Mouse (Mus musculus) heart, postnatal 0 days (tissue): ENCODE results near the gene Syn3. TPM values are rescaled to one million over a fixed set of nuclear protein-coding genes. Genes with fewer than 3 reads are reported as not detected.

Experiments
- ATAC-seq: fragments of 200-750 bp; cut with Nextera tagmentation; 2 replicates; pipeline ENCODE4 v1.8.0; 2017; ENCODE audit warnings: low read depth, moderate number of reproducible peaks, moderate library complexity; ENCODE audit not compliant: insufficient read depth
- DNase-seq: peaks from one replicate; pipeline ENCODE4 v3.0.0-alpha.2; 2016; ENCODE audit warnings: low spot score
- H3K27ac ChIP-seq: fragments of 300-500 bp; sonication (generic); 2 replicates; pipeline ENCODE4 v1.5.1; 2014; ENCODE audit warnings: low read depth, mild to moderate bottlenecking
- H3K27me3 ChIP-seq: fragments of 300-500 bp; sonication (generic); 2 replicates; pipeline ENCODE4 v1.6.1; 2014; ENCODE audit warnings: low read length, mixed read lengths; ENCODE audit not compliant: control insufficient read depth, insufficient read depth
- H3K36me3 ChIP-seq: fragments of 300-500 bp; sonication (generic); replicated peaks from 2 replicates; pipeline ENCODE4 v1.6.1; 2014; ENCODE audit warnings: low read length, mixed read lengths; ENCODE audit not compliant: control insufficient read depth, insufficient read depth
- H3K4me1 ChIP-seq: fragments of 300-500 bp; sonication (generic); 2 replicates; pipeline ENCODE4 v1.6.1; 2014; ENCODE audit warnings: antibody characterized with exemption; ENCODE audit not compliant: control insufficient read depth, insufficient read depth
- H3K4me2 ChIP-seq: fragments of 300-500 bp; sonication (generic); 2 replicates; pipeline ENCODE4 v1.6.1; 2014; ENCODE audit warnings: low read depth, mild to moderate bottlenecking, low read length, moderate library complexity
- H3K4me3 ChIP-seq: fragments of 300-500 bp; sonication (generic); 2 replicates; pipeline ENCODE4 v1.5.1; 2014; ENCODE audit warnings: low read depth, low read length
- H3K9ac ChIP-seq: fragments of 300-500 bp; sonication (generic); replicated peaks from 2 replicates; pipeline ENCODE4 v1.6.1; 2014; ENCODE audit warnings: low read depth, low read length, mixed read lengths
- H3K9me3 ChIP-seq: fragments of 300-500 bp; sonication (generic); replicated peaks from 2 replicates; pipeline ENCODE4 v1.6.1; 2016; ENCODE audit warnings: low read length; ENCODE audit not compliant: control insufficient read depth
- CTCF ChIP-seq: IDR thresholded peaks from 2 replicates; pipeline ENCODE4 v1.5.1; 2016; ENCODE audit warnings: antibody characterized with exemption, control low read depth, low read depth
- EP300 ChIP-seq: IDR thresholded peaks from 2 replicates; pipeline ENCODE4 v1.6.1; 2016; ENCODE audit warnings: antibody characterized with exemption, low read depth
- WGBS: fragments of 180-500 bp; shearing (Covaris S2); extraction: QIAGEN DNeasy Blood & Tissue Kit; methylation state at CpG from one replicate; pipeline ENCODE4 v1.1.7; 2014; 5-methylcytosine and 5-hydroxymethylcytosine counted together
- polyA plus RNA-seq: library from polyadenylated mRNA; unstranded; fragments of >200 nt; fragmentation: Nextera tagmentation; extraction: Ambion mirVana; gene quantifications from 2 replicates; pipeline ENCODE4 v1.2.1, GENCODE M21; 2015
- total RNA-seq: library from RNA; depleted of rRNA; stranded (reverse); fragments of >200 nt; gene quantifications from 2 replicates; pipeline ENCODE4 v1.2.3, GENCODE M21; 2014; ENCODE audit warnings: low replicate concordance

Gene Syn3
- total and polyA plus RNA-seq, 2 experiments from 2014 or later, result 0.48 TPM; not detected in 1

DNA sequence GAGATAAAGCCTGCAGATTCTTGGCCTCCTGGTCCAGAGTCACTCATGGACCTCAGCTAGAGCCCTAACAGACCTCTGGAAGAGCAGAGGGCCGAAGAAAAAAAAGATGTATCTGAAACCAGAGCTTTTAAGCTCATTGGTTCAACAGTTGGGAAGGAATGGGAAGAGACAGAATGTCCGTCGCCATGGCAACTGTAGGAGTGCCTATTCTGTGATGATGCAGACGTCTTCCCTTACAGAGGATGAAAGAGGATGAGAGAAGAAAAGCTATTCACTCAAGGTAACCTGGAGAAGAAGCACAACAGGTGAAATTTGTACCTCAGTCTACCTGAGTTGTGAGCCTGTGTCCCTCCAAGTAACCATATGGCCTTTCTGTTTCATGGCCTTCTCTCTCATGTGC lies 242.5 kb downstream of the Syn3 start:
- Histone ChIP-seq H3K4me2 (no peak overlapping the region), H3K4me1 (no peaks in the 10 kb centered on the region), H3K9ac (no peak overlapping the region), H3K27ac (no peak overlapping the region), H3K27me3 (no peaks in the 10 kb centered on the region), H3K36me3 (no peaks in the 10 kb centered on the region), H3K4me3 (no peak overlapping the region), H3K9me3 (0 out of 2 replicates have a peak, but pooled peaks cover 3% of the 10 kb centered on the region)
- WGBS, result 59% methylated on average over 4 of the region's 4 CpGs
- ATAC-seq (no peak), DNase-seq (no peak)
- no peak for TF ChIP-seq EP300
- no peak for TF ChIP-seq CTCF

DNA sequence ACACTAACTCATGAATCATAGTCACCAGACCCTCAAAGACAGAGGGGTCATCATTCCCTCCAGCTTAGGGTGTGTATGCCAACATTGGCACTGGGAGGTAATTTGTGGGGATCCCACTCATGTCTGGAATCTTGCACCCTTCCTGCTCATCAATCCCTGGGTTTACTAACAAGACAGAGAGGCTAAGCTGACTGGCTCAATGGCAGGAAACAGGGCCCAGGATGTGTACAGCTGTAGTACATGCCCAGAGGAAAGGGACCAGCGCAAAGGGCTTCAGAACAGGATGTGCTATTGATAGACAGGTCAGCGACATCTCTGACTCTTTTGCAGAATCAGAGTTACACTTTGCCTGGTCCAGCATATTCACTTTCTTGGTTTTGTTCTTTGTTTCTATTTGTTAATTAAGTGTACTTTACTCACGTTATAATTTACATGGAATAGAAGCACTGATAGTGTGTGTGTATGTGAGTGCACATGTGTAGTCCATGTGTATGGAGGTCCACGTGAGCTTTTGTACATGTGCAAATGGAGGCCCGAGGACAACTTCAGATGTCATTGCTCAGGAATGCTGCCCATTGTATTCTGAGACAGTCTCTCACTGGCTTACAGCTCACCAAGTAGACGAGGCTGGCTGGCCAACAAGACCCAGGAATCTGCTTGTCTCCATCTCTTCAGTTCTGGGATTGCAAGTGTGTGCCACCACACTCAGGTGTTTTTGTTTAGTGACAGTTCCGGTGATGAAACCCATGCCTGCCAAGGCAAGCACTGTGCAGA lies 248.4 kb downstream of the Syn3 start:
- Histone ChIP-seq H3K4me2 (no peak overlapping the region), H3K9ac (no peak overlapping the region), H3K27me3 (no peaks in the 10 kb centered on the region), H3K36me3 (no peaks in the 10 kb centered on the region), H3K27ac (no peak overlapping the region), H3K4me3 (no peak overlapping the region), H3K4me1 (0 out of 2 replicates have a peak, but pooled peaks cover 3% of the 10 kb centered on the region), H3K9me3 (no peaks in the 10 kb centered on the region)
- DNase-seq, result no peak
- ATAC-seq, result 0 out of 2 replicates have a peak, but pooled peaks have one; percentile 20
- TF ChIP-seq CTCF (no peak), EP300 (no peak)
- WGBS, result 49% methylated on average over 7 of the region's 7 CpGs

DNA sequence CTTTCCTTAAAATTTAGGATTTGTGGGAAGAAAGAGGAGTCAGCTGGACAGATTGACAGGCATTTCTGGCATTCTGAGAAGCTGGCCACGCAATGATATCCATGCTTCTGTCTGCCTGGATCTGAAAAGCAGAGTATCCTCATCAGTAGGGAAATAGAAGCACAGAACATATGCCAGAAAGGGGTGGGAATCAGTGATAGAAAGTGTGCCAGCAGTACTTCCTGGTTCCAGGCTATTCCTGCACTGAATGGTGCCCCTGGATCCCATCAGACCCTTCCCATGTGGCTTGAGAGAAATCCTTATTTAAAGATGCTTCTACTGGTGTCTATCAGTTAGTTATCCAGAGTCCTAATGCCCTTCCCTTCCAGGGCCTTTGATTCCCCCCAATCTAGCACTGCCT lies 249.4 kb downstream of the Syn3 start:
- 81% methylated on average over 1 of the region's 1 CpGs for WGBS
- TF ChIP-seq CTCF (no peak), EP300 (no peak)
- Histone ChIP-seq H3K9ac (no peak overlapping the region), H3K4me2 (no peak overlapping the region), H3K27me3 (no peaks in the 10 kb centered on the region), H3K4me3 (no peak overlapping the region), H3K9me3 (no peaks in the 10 kb centered on the region), H3K4me1 (0 out of 2 replicates have a peak, but pooled peaks cover 3% of the 10 kb centered on the region), H3K36me3 (no peaks in the 10 kb centered on the region), H3K27ac (no peak overlapping the region)
- DNase-seq (no peak), ATAC-seq (no peak)

DNA sequence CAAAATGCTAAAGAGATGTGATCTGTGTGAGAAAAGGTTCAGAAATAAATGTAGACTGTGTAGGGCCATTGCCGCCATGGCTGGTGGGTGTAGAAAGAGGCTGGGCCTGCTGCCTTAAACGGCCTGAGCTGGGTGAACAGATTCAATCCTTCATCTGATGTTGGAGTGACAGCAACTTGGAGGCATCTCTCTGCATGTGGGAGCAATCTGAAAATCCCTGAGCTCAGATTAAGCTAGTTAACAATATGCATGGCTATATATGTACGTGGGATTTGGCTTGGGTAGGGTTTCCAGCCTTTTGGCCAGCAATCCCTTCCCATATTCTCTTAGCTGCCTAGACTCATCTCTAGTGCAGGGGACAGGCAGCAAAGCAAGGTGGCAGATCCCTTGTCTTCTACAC lies 249.9 kb downstream of the Syn3 start:
- Histone ChIP-seq H3K9me3 (no peaks in the 10 kb centered on the region), H3K9ac (no peak overlapping the region), H3K4me2 (no peak overlapping the region), H3K36me3 (no peaks in the 10 kb centered on the region), H3K4me3 (no peak overlapping the region), H3K27ac (no peak overlapping the region), H3K4me1 (0 out of 2 replicates have a peak, but pooled peaks cover 3% of the 10 kb centered on the region), H3K27me3 (no peaks in the 10 kb centered on the region)
- DNase-seq (no peak), ATAC-seq (no peak)
- WGBS, result 88% methylated on average over 3 of the region's 3 CpGs
- TF ChIP-seq EP300 (no peak), CTCF (no peak)

DNA sequence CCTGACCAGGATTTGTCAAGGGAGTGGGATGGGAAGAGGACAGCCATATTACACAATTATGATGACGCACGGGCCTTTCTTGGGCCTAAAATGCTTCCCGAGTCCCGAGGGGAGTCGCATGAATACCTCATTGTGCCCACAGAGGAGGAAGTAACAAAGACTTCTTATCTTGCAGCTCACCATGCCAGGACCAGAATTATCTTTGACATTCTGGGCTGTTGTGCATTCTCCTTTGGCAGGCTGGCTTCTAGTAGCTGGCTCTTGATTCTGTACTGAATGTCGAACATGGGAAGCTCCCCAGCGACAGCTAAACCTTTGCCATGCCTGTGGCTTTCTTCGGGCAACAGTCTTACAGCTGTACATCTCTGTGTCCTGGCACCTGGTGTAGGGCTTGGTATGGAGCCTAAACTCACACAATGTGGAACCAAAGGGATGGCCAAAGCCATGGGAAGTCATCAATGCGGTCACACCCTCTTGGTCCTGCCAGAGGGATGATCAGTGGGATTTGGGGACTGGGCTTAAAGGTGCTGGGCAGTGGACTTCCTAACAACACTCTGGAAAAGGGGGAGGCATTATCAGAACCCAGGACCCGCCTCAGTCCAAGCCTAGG lies 250.5 kb downstream of the Syn3 start:
- DNase-seq (no peak), ATAC-seq (no peak)
- 0 out of 2 replicates have a peak, but pooled peaks cover 3% of the 10 kb centered on the region for H3K4me1 ChIP-seq
- TF ChIP-seq EP300 (no peak), CTCF (no peak)
- no peak overlapping the region for H3K4me2 ChIP-seq
- H3K9me3 ChIP-seq, result no peaks in the 10 kb centered on the region
- no peaks in the 10 kb centered on the region for H3K27me3 ChIP-seq
- H3K9ac ChIP-seq, result no peak overlapping the region
- no peak overlapping the region for H3K27ac ChIP-seq
- WGBS, result 75% methylated on average over 10 of the region's 10 CpGs
- H3K4me3 ChIP-seq, result no peak overlapping the region
- H3K36me3 ChIP-seq, result no peaks in the 10 kb centered on the region
